Mouse (Mus musculus): Measurements from ENCODE around the gene Ddi2. TPM values are rescaled to one million over a fixed set of nuclear protein-coding genes. Genes with fewer than 3 reads are reported as not detected.
A peak's percentile ranks its signal among the peaks of the same experiment; 100 is the strongest.

Ddi2 gene
- polyA plus RNA-seq, 1 experiment from 2014 or later, result 16.6 TPM

DNA sequence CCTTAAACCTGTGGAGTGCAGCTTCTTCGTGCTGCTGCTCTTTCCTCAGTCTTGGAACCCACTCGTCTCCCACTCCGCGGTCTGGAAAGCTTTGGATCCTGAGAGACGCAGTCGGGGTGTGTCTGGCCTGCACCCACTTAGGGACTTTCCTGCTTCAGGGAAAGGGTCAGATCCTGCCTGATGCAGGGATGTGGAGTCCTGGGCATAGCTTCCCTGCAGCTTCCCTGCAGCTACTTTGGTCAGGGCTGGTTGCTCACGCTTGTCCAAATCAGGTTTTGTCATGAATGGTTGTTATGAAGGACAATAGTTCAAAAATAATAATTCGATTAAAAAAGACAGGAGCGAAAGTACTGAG lies 12.0 kb upstream of the Ddi2 start:
- 22% methylated on average over 9 of the region's 9 CpGs for WGBS

DNA sequence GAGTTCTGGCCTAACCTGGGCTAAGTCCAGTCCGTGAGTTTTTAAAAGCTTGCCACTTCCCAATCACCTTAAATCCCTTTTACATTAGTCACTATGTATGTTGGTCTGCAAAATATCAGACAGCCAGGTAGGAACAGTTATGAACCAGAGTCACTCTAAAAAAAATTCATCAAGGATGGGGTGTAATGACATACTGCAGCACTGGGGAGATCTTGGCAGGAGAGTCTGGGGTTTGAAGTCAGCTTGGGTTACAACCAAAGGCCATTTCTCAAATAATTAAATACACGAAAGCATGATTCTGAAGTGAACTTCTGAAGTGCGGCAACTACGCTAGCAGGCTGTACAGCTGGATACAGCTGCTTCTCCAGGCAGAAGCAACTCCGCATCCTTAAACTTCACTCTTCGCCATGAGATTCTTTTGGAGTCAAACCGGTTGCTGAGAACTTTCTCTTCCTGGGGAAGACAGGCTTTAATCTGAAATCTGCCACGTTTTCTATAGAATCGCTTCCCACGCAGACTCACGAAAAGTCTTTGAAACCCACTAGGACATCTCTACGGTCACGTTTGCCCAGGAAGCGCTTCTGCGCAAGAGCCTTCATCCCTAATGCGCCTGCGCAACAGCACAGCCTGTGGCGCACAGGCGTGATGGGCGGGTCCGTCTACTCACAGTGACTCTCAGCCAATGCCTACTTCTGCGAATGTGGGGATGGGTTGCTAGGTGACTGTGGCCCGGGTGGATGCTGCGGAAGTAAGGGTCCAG lies 11.4 kb upstream of the Ddi2 start:
- H3K36me3 ChIP-seq, result no peaks in the 10 kb centered on the region
- 0 out of 2 replicates have a peak, but pooled peaks cover 4% of the 10 kb centered on the region for H3K27me3 ChIP-seq
- H3K9me3 ChIP-seq, result no peaks in the 10 kb centered on the region
- peak; percentile 99 for ATAC-seq
- H3K4me3 ChIP-seq (replicated peaks), result peak overlapping the region; percentile 33
- 0 out of 2 replicates have a peak overlapping the region, but pooled peaks have one; percentile 17 for H3K27ac ChIP-seq
- peaks cover 10% of the 10 kb centered on the region for H3K4me1 ChIP-seq (replicated peaks)
- 7% methylated on average over 24 of the region's 24 CpGs for WGBS
- H3K9ac ChIP-seq (replicated peaks), result peak overlapping the region; percentile 15
- H3K4me2 ChIP-seq (replicated peaks), result peak overlapping the region; percentile 67

More for the DNA sequence above, 12.0 kb upstream of the Ddi2 start:
- peak overlapping the region; percentile 67 for H3K4me2 ChIP-seq (replicated peaks)
- peak overlapping the region; percentile 33 for H3K4me3 ChIP-seq (replicated peaks)
- H3K9ac ChIP-seq (replicated peaks), result peak overlapping the region; percentile 15
- no peaks in the 10 kb centered on the region for H3K9me3 ChIP-seq
- H3K27me3 ChIP-seq, result 0 out of 2 replicates have a peak, but pooled peaks cover 4% of the 10 kb centered on the region
- no peaks in the 10 kb centered on the region for H3K36me3 ChIP-seq
- peaks cover 10% of the 10 kb centered on the region for H3K4me1 ChIP-seq (replicated peaks)
- no peak for ATAC-seq
- H3K27ac ChIP-seq, result 0 out of 2 replicates have a peak overlapping the region, but pooled peaks have one; percentile 17

DNA sequence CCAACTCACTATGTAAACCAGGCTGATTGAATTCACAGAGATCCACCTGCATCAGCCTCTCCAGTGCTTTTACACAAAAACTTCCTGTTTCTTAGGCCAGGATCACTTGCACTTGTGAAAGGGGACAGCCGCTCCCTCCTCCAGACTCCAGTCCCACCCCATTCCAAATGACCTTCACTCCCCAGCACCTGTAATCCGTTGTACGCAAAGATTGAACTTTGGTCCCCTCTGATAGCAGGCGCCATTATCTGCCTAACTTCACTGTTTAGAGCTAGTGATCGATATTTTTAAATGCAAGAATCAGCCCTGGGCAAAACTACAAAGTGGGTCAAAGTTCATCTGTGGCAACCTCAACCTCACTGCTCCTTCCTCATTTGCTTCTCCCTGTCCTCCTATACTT lies 8.5 kb upstream of the Ddi2 start:
- 87% methylated on average over 5 of the region's 5 CpGs for WGBS

DNA sequence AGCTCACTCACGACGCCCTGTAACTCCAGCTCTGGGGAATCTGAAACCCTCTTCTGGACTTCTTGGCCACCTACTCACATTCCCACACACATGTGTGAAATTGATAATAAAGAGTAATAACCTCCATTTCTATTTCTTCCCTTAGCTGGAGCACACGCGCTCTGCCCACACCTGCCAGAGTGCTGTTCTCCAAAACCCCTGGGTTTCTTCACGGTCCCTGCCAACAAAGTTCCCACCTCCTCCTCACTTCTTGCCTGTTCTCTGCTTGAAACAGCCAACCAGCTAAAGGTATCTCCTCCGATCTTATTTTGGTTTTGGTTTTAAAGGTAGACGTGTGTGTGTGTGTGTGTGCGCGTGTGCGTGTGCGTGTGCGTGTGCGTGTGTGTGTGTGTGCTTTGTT lies 7.2 kb upstream of the Ddi2 start:
- Histone ChIP-seq H3K36me3 (no peaks in the 10 kb centered on the region), H3K9ac (replicated peaks) (no peak overlapping the region), H3K27ac (no peak overlapping the region), H3K4me3 (replicated peaks) (no peak overlapping the region), H3K4me1 (replicated peaks) (peaks cover 9% of the 10 kb centered on the region), H3K4me2 (replicated peaks) (no peak overlapping the region), H3K27me3 (0 out of 2 replicates have a peak, but pooled peaks cover 4% of the 10 kb centered on the region), H3K9me3 (no peaks in the 10 kb centered on the region)
- ATAC-seq, result no peak
- 87% methylated on average over 13 of the region's 13 CpGs for WGBS

More for the DNA sequence above, 8.5 kb upstream of the Ddi2 start:
- Histone ChIP-seq H3K4me3 (replicated peaks) (no peak overlapping the region), H3K4me2 (replicated peaks) (no peak overlapping the region), H3K4me1 (replicated peaks) (peaks cover 10% of the 10 kb centered on the region), H3K27ac (no peak overlapping the region), H3K9me3 (no peaks in the 10 kb centered on the region), H3K27me3 (0 out of 2 replicates have a peak, but pooled peaks cover 4% of the 10 kb centered on the region), H3K36me3 (no peaks in the 10 kb centered on the region), H3K9ac (replicated peaks) (no peak overlapping the region)
- ATAC-seq, result no peak

DNA sequence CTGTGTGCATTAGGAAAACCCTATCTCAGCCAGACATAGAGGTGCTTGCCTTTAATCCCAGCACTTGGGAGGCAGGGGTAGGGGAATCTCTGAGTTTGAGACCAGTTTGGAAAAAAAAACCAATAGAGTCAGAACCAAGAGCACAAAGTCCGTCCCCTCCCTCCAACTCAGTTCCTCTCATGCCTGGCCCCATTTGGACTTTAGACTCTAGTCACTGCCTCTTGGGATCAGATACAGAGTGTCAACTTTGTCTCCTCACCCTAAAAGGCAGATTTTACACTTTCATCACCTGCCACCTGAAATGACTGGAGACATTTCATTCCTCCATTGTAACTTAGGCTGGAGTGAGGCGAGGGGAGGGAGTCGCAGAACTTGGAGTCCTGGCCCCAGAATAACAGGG lies 6.0 kb upstream of the Ddi2 start:
- H3K27ac ChIP-seq, result no peak overlapping the region
- H3K4me3 ChIP-seq (replicated peaks), result no peak overlapping the region
- no peak for ATAC-seq
- H3K4me1 ChIP-seq (replicated peaks), result 0 out of 2 replicates have a peak, but pooled peaks cover 1% of the 10 kb centered on the region
- no peak overlapping the region for H3K9ac ChIP-seq (replicated peaks)
- H3K9me3 ChIP-seq, result no peaks in the 10 kb centered on the region
- 0 out of 2 replicates have a peak, but pooled peaks cover 4% of the 10 kb centered on the region for H3K27me3 ChIP-seq
- 86% methylated on average over 3 of the region's 3 CpGs for WGBS
- H3K4me2 ChIP-seq (replicated peaks), result no peak overlapping the region
- no peaks in the 10 kb centered on the region for H3K36me3 ChIP-seq

DNA sequence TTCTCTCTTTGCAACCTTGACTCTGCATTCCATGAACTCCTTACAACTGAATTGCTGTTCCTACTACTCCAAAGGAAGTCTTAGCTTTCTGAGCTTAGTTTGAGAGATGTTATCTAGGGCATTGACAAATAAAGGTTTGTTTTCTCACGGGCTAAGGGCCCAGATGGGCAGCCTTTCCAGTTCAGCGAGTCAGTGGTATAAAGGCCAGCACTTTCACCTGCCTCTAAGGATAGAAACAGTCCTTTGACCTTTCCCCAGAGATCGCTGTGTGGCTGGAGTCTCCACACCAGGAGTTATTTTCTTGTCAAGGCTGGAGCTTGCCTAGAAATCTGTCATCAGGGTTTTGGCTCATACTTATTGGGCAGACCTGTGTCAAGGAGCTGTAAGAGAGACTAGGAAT lies 2.5 kb upstream of the Ddi2 start:
- H3K9me3 ChIP-seq, result no peaks in the 10 kb centered on the region
- peaks cover 26% of the 10 kb centered on the region for H3K4me1 ChIP-seq (replicated peaks)
- WGBS, result 69% methylated on average over 3 of the region's 3 CpGs
- no peak overlapping the region for H3K4me2 ChIP-seq (replicated peaks)
- ATAC-seq, result no peak
- no peak overlapping the region for H3K27ac ChIP-seq
- H3K36me3 ChIP-seq, result no peaks in the 10 kb centered on the region
- H3K4me3 ChIP-seq (replicated peaks), result no peak overlapping the region
- H3K27me3 ChIP-seq, result no peaks in the 10 kb centered on the region
- H3K9ac ChIP-seq (replicated peaks), result no peak overlapping the region

DNA sequence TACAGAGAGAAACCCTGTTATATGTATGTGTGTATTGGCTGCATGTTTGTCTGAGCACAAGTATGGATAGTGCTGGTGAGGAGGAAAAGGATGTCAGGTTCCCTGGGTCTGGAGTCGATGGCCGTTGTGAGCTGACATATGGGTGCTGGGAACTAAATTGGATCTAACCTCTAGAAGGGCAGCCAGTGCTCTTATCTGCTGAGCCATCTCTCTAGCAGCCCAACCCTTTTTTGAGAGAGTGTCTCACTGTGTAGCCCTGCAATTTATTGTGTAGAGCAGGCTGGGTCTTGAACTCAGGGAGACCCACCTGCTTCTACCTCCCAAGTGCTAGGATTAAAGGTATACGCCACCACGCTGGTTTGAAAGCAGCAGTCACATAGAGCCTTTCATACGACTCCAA lies 2.1 kb upstream of the Ddi2 start:
- peaks cover 5% of the 10 kb centered on the region; the same call in 1 of the 2 replicates for H3K36me3 ChIP-seq
- no peak overlapping the region for H3K4me2 ChIP-seq (replicated peaks)
- H3K9me3 ChIP-seq, result no peaks in the 10 kb centered on the region
- WGBS, result 80% methylated on average over 5 of the region's 5 CpGs
- H3K27ac ChIP-seq, result no peak overlapping the region
- H3K4me3 ChIP-seq (replicated peaks), result no peak overlapping the region
- H3K9ac ChIP-seq (replicated peaks), result no peak overlapping the region
- no peaks in the 10 kb centered on the region for H3K27me3 ChIP-seq
- no peak for ATAC-seq
- peaks cover 29% of the 10 kb centered on the region for H3K4me1 ChIP-seq (replicated peaks)

DNA sequence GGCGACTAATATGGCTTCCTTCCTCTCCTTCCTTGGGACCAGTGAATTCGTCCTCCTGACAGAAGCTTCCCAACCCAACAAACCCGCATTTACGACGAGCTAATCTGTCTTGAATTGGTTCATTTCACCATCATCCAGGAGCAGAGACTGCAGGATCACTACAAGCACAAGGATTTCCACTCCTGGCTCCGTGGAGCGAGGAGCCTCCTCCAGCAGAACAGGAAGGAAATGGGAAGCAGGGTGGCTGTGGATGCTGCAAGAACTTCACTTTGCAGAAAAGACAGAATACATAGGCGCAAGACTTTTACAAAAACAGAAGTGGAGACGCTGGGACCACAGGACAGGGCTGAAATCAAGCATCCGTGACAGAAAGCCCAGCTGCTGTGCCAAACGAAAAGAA lies 1.4 kb upstream of the Ddi2 start:
- H3K4me3 ChIP-seq (replicated peaks), result no peak overlapping the region
- peaks cover 33% of the 10 kb centered on the region for H3K4me1 ChIP-seq (replicated peaks)
- WGBS, result 70% methylated on average over 11 of the region's 11 CpGs
- no peak for ATAC-seq
- H3K9ac ChIP-seq (replicated peaks), result no peak overlapping the region
- H3K4me2 ChIP-seq (replicated peaks), result no peak overlapping the region
- no peaks in the 10 kb centered on the region for H3K27me3 ChIP-seq
- H3K27ac ChIP-seq, result no peak overlapping the region
- peaks cover 8% of the 10 kb centered on the region; the same call in 1 of the 2 replicates for H3K36me3 ChIP-seq
- no peaks in the 10 kb centered on the region for H3K9me3 ChIP-seq

DNA sequence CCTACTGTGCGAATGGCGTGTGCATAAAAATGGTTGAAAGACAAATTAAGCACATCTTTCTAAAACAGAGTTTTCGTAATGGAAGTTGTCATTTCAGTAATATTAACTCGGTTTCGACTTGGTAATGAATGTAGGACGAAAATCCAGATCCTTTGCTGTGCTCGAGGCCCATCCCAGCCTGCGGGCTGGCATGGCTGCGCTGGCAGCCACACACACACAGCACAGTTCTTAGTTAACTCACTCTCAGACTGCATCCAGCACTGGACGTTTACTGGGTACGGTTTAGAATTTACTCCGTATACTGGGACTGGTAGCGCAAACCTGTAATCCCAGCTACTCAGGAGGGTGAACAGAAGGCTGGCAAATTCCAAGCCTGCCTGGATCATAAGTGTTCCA lies 452 bp upstream of the Ddi2 start:
- Histone ChIP-seq H3K4me1 (replicated peaks) (peaks cover 33% of the 10 kb centered on the region), H3K36me3 (peaks cover 8% of the 10 kb centered on the region; the same call in 1 of the 2 replicates), H3K27ac (peak overlapping the region; percentile 93), H3K4me3 (replicated peaks) (peak overlapping the region; percentile 99), H3K9me3 (no peaks in the 10 kb centered on the region), H3K4me2 (replicated peaks) (peak overlapping the region; percentile 97), H3K9ac (replicated peaks) (peak overlapping the region; percentile 98), H3K27me3 (no peaks in the 10 kb centered on the region)
- 8% methylated on average over 13 of the region's 13 CpGs for WGBS
- peak; percentile 71 for ATAC-seq

DNA sequence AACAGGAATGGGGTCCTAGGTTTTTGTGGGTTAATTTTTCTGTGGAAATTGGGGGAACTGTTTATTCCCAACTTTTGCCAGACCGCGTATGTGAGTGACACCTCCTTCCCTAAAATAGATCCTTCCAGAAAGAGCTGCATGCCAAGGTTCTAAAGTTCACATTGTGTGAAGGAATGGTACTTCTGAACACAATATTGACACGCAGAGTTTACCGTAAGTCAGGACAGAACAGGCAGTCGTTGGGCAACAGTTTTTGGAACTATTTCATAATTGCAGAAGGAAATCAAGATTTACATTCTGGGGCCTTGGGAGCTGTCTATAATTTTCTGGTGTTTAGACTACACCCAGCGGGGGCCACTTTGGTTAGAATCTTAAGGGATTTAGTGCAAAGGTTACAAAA lies 1.3 kb downstream of the Ddi2 start:
- WGBS, result 87% methylated on average over 6 of the region's 6 CpGs
- Histone ChIP-seq H3K4me1 (replicated peaks) (peaks cover 33% of the 10 kb centered on the region), H3K4me3 (replicated peaks) (peak overlapping the region; percentile 99), H3K27me3 (no peaks in the 10 kb centered on the region), H3K9ac (replicated peaks) (peak overlapping the region; percentile 98), H3K4me2 (replicated peaks) (peak overlapping the region; percentile 97), H3K36me3 (peaks cover 10% of the 10 kb centered on the region; the same call in 1 of the 2 replicates), H3K9me3 (no peaks in the 10 kb centered on the region), H3K27ac (no peak overlapping the region)
- no peak for ATAC-seq

DNA sequence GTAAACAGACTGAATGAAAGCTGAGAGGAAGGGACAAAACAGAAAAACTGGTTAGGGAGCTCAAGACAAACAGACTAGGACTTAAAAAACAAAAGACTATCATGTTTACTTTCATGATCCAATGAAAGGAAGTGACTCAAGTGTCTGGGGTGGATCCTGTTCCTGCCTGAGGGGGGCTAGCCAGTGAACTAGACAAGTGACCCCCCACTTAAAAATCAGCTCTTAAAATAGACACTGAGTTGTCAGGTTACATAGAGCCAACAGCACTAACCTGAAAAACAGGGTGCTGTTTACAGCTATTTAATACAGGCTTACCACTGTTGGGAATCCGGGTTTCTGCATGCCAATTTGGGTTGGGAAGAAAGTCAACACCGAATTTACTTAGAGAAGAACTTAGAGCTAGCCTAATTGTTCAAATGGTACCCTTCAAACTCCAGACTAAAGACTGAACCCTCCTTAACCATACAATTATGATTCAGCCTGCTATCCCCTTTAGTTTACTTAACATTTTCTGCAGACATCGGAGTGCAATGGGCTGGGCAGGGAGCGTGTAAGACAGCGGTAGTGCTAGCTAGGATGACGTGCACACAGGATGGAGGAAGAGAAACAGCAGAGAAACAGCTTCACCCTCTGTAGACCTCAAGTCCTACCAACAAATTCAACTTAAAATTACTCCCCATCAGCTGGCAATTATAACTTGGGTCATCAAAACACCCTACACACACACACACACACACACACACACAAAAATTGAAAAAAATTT lies 2.3 kb downstream of the Ddi2 start:
- WGBS, result 81% methylated on average over 6 of the region's 6 CpGs

DNA sequence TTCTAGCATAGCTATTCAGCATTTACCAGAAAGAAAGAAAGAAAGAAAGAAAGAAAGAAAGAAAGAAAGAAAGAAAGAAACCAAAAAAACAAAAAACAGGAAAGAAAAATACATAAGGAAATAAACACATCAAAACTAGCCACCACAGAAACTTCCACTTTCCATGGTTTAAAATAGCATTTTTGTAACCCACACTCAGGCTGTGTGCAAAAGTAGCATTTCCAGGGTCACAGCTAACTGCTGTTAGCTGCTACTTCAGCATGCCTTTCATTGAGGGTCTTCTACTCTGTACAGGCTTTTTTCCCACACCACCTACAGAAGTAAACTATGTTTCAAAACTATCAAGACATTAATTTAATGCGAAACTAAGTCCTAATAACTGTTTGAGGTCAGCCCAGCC lies 3.9 kb downstream of the Ddi2 start:
- Histone ChIP-seq H3K36me3 (peaks cover 12% of the 10 kb centered on the region; the same call in 1 of the 2 replicates), H3K4me2 (replicated peaks) (no peak overlapping the region), H3K4me3 (replicated peaks) (no peak overlapping the region), H3K9me3 (no peaks in the 10 kb centered on the region), H3K4me1 (replicated peaks) (peaks cover 35% of the 10 kb centered on the region), H3K9ac (replicated peaks) (no peak overlapping the region), H3K27me3 (no peaks in the 10 kb centered on the region), H3K27ac (no peak overlapping the region)
- WGBS, result 95% methylated on average over 1 of the region's 1 CpGs
- no peak for ATAC-seq

More for the DNA sequence above, 2.3 kb downstream of the Ddi2 start:
- Histone ChIP-seq H3K4me3 (replicated peaks) (no peak overlapping the region), H3K36me3 (peaks cover 12% of the 10 kb centered on the region; the same call in 1 of the 2 replicates), H3K27me3 (no peaks in the 10 kb centered on the region), H3K4me2 (replicated peaks) (peak overlapping the region; percentile 97; the same call in 1 of the 2 replicates), H3K9ac (replicated peaks) (no peak overlapping the region), H3K4me1 (replicated peaks) (peaks cover 33% of the 10 kb centered on the region), H3K27ac (no peak overlapping the region), H3K9me3 (no peaks in the 10 kb centered on the region)
- no peak for ATAC-seq

Measured in midbrain, embryonic 13.5 days (tissue).